Mouse (Mus musculus): ENCODE measurements around the gene Cdk19. TPM values are rescaled to one million over a fixed set of nuclear protein-coding genes. Genes with fewer than 3 reads are reported as not detected.
A peak's percentile ranks its signal among the peaks of the same experiment; 100 is the strongest.

Gene Cdk19
- polyA plus RNA-seq, 1 experiment: 21.5 TPM

DNA sequence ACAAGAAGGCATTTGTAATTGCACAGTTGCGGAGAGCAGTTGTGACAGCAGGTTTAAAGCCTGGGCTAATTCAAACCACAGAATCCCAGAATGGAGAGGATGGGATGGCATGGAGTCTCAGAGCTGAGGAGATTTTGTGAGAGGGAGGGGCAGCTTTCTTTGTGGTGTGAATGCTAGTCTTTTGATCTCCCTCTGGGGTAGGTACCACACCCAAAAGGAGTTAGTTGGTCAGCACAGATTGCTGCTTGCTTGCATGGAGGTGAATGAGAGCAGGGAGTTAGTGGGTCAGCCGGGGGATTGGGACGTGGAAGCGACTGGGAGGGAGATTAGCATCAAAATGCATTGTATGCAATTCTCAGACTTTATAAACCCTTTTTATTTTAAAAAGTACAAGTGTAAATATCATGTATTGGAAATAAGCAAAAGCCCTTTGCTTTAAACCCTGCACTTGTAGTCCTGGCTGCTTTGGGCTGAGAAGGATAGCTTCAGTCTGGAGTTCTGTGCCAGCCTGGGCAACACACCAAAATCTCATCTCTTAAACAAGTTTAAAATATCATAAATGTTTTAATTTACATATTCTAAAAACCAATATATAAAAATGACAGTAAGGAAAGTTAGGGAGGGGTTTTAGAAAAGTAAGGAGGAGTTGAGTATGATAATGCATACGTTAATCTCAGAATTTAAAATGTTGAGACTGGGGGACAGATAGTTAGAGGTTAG is 25.4 kb downstream of the Cdk19 start:
- DNase-seq: no peak
- TF ChIP-seq CTCF (IDR thresholded peaks at IDR 0.05; ENCODE audit: insufficient read depth, low read length) (no peak), POLR2A (IDR thresholded peaks at IDR 0.05; ENCODE audit: borderline replicate concordance, extremely low read depth, low read depth, low read length) (no peak)
- H3K4me3 ChIP-seq (replicated peaks; ENCODE audit: extremely low read depth, low read depth, low read length): no peak overlapping the region
- H3K4me1 ChIP-seq (ENCODE audit: control insufficient read depth, insufficient read depth, low read length): peaks cover 4% of the 10 kb centered on the region; the same call in 1 of the 2 replicates
- 88% methylated on average over 5 of the region's 5 CpGs for WGBS

DNA sequence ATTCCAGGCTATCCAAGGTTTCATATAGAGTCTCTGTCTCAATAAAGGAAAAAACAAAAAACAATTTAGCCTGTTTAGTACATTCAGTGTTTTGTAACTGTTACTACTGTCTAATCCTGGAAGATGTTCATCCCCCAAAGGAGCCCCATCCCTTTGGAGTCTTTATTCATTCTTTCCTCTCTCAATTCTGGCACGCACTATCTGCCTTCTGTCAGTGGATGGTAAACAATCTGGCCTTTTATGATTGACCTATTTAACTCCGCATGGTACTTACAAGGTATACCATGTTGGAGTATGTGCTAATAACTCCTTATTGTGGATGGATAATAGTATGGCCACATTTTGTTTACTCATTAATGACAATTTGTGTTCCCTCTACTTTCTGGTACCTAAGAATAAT is 26.6 kb downstream of the Cdk19 start:
- TF ChIP-seq CTCF (IDR thresholded peaks at IDR 0.05; ENCODE audit: insufficient read depth, low read length) (no peak), POLR2A (IDR thresholded peaks at IDR 0.05; ENCODE audit: borderline replicate concordance, extremely low read depth, low read depth, low read length) (no peak)
- Histone ChIP-seq H3K4me1 (ENCODE audit: control insufficient read depth, insufficient read depth, low read length) (peaks cover 4% of the 10 kb centered on the region; the same call in 1 of the 2 replicates), H3K4me3 (replicated peaks; ENCODE audit: extremely low read depth, low read depth, low read length) (no peak overlapping the region)
- WGBS: 87% methylated on average over 2 of the region's 2 CpGs
- DNase-seq: no peak

DNA sequence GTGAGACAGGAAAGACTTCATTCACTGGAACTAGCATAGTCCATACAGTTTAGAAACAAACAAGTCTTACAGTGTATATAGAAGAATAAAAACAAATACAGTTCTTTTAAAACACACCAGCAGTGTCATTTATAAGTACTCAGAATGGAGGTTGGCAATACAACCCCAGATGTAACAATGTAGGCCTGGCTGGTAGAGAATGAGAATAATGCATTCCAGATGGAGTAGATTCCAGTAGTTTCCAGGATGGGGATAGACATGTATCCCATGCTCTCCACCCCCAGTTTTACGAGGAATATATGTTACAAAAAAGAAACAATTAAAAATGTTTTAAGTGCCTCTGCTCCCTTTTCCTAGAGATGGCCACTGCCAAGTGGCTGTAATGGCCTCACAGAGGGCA is 29.2 kb downstream of the Cdk19 start:
- WGBS: 95% methylated on average over 1 of the region's 1 CpGs
- no peak overlapping the region for H3K4me3 ChIP-seq (replicated peaks; ENCODE audit: extremely low read depth, low read depth, low read length)
- TF ChIP-seq CTCF (IDR thresholded peaks at IDR 0.05; ENCODE audit: insufficient read depth, low read length): no peak
- no peak for TF ChIP-seq POLR2A (IDR thresholded peaks at IDR 0.05; ENCODE audit: borderline replicate concordance, extremely low read depth, low read depth, low read length)
- H3K4me1 ChIP-seq (ENCODE audit: control insufficient read depth, insufficient read depth, low read length): peaks cover 10% of the 10 kb centered on the region
- no peak for DNase-seq

DNA sequence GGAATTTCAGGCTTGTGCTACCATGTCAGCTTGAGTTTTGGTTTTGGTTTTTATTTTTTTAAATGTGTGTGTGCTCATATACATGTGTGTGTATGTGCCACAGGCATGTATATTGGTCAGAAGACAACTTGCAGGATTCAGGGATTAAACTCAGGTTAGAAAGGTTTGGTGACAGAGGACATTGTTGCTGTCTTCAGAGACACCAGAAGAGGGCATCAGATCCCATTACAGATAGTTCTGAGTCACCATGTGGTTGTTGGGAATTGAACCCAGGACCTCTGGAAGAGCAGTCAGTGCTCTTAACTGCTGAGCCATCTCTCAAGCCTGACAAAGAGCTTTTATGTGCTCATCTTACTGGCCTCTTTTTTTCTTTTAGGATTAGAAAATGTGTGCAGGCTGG is 30.8 kb downstream of the Cdk19 start:
- Histone ChIP-seq H3K4me1 (ENCODE audit: control insufficient read depth, insufficient read depth, low read length) (peaks cover 7% of the 10 kb centered on the region), H3K4me3 (replicated peaks; ENCODE audit: extremely low read depth, low read depth, low read length) (no peak overlapping the region)
- no peak for DNase-seq
- TF ChIP-seq CTCF (IDR thresholded peaks at IDR 0.05; ENCODE audit: insufficient read depth, low read length): peak; percentile 14; the same call in 1 of the 2 replicates
- no peak for TF ChIP-seq POLR2A (IDR thresholded peaks at IDR 0.05; ENCODE audit: borderline replicate concordance, extremely low read depth, low read depth, low read length)

DNA sequence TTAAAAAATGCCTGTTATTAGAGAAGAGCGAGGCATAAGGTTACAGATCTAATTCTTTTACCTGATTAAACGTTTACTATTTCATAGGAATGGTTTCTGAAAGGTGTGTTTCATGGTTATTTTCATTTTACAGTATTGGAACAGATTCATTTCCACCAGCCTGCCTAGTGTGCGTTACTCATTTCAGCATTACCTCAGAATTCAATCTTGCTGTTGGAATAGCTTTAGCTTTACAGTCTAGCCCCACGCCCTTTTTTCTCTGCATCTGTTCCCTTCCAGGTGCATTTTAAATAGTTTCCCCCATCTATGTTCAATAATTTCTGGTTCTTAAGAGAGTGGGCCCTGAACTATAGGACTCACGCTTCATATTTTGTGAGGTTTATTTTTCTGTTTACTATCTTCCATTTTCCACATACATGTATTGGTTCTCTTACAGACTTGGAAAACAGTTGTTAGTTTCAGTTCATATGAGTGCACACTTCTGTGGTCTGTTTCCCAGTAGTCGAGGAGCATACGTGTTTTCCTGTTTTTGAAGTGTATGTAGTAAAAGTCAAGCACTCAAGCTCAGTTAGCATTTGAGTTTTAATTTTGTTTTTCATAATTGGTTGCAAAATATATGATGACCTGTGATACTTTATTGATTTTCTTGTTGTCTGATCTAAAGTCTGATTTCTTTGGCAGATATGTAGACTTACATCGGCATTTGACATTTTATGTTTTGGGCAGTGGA is 32.0 kb downstream of the Cdk19 start:
- WGBS: 61% methylated on average over 8 of the region's 8 CpGs
- DNase-seq: no peak
- Histone ChIP-seq H3K4me3 (replicated peaks; ENCODE audit: extremely low read depth, low read depth, low read length) (no peak overlapping the region), H3K4me1 (ENCODE audit: control insufficient read depth, insufficient read depth, low read length) (peaks cover 7% of the 10 kb centered on the region)
- TF ChIP-seq CTCF (IDR thresholded peaks at IDR 0.05; ENCODE audit: insufficient read depth, low read length): no peak
- no peak for TF ChIP-seq POLR2A (IDR thresholded peaks at IDR 0.05; ENCODE audit: borderline replicate concordance, extremely low read depth, low read depth, low read length)

DNA sequence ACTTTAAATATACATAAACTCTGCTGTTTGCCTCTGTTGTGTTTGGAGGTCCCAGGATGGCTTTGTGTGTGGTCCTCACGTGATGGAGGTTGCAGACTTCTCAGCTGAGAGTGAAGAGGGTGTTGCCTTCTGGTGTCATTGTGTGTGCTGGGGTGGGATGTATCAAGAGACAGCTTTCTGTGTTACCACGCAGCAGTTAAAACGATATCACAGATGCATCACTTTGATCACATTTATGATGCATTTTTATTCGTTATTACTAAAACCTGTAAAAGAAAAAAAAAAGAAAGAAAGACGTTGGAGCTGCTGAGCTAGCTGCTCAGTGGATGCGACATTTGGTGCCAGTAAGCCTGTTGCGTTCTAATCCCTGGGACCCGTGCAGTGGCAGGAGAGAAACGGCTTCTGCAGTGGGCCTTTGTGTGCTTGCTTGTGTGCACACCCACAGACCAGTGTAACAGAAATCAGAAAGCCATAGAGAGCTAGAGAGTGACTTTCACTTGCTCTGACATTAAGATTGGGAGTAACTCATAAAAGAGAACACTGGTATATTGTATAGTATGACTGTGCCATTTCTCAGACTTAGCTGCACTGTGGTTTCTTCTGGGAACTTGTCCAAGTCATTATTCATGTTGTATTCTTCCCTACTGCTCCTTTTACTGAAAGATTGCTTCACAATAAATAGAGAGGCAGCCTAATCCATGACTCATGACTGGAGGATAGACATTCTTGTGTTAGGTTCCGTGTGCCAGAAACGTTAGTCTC is 32.7 kb downstream of the Cdk19 start:
- no peak for DNase-seq
- TF ChIP-seq CTCF (IDR thresholded peaks at IDR 0.05; ENCODE audit: insufficient read depth, low read length): no peak
- no peak overlapping the region for H3K4me3 ChIP-seq (replicated peaks; ENCODE audit: extremely low read depth, low read depth, low read length)
- 25% methylated on average over 11 of the region's 11 CpGs for WGBS
- peaks cover 7% of the 10 kb centered on the region for H3K4me1 ChIP-seq (ENCODE audit: control insufficient read depth, insufficient read depth, low read length)

DNA sequence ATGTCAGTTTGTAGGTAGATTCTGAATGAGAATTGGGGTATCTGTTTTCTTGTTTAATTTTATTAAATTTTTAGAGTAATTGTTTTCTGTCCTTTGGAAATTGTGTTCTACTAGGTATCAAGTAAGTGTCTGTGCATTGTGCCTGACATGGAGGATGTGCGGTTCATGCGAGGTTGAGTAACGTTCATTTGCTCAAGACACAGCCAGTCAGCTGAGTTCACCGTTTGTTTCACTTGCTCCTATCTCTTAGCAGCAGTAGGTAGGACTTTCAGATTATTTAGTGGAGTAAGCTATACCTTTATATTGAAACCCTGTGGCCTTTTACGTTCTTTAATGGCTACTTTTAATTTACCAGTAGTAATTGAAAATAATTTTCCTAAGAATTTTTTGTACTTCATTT is 34.4 kb downstream of the Cdk19 start:
- no peak for DNase-seq
- H3K4me1 ChIP-seq (ENCODE audit: control insufficient read depth, insufficient read depth, low read length): peaks cover 8% of the 10 kb centered on the region
- TF ChIP-seq CTCF (IDR thresholded peaks at IDR 0.05; ENCODE audit: insufficient read depth, low read length): no peak
- TF ChIP-seq POLR2A (IDR thresholded peaks at IDR 0.05; ENCODE audit: borderline replicate concordance, extremely low read depth, low read depth, low read length): no peak
- H3K4me3 ChIP-seq (replicated peaks; ENCODE audit: extremely low read depth, low read depth, low read length): no peak overlapping the region
- WGBS: 95% methylated on average over 5 of the region's 5 CpGs

DNA sequence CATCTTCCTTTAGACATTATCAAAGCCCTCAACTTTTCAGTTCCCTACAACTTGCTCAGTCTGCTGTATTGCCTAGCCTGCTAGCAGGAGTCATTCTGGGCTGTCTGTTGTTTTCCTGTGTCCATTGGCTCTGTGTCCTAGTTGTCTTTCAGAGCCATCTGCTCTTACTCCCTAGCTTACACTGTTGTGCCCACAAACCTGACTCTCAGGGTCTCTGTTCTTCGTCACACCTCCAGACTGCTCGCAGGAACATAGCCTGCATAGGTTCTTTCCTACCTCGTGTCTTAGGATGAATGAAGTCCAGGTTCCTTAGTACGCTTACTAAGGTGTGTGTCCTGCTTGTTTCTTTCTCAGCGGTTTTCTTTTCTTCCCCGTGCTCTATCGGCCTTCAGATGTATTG is 35.5 kb downstream of the Cdk19 start:
- no peak for DNase-seq
- no peak for TF ChIP-seq CTCF (IDR thresholded peaks at IDR 0.05; ENCODE audit: insufficient read depth, low read length)
- no peak for TF ChIP-seq POLR2A (IDR thresholded peaks at IDR 0.05; ENCODE audit: borderline replicate concordance, extremely low read depth, low read depth, low read length)
- H3K4me3 ChIP-seq (replicated peaks; ENCODE audit: extremely low read depth, low read depth, low read length): no peak overlapping the region
- WGBS: 89% methylated on average over 7 of the region's 7 CpGs
- H3K4me1 ChIP-seq (ENCODE audit: control insufficient read depth, insufficient read depth, low read length): peaks cover 9% of the 10 kb centered on the region

DNA sequence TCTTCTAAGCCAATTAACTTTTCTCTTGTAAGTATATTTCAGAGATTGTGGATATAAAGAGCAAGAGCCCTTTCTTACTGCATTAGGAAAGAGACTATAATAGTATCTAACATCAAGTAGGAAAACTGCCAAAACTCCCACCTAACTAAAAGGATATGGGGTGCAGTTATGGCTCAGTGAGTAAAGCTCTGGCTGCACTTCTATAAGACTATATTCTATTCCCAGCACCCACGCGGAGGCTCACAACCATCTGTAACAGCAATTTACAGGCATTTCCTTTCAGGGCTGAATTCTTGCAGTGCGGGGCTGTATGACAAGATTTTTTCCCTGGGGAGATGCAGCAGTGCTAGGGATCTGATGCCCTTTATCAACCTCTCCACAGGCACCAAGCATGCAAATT is 36.9 kb downstream of the Cdk19 start:
- Histone ChIP-seq H3K4me1 (ENCODE audit: control insufficient read depth, insufficient read depth, low read length) (peaks cover 9% of the 10 kb centered on the region), H3K4me3 (replicated peaks; ENCODE audit: extremely low read depth, low read depth, low read length) (no peak overlapping the region)
- TF ChIP-seq CTCF (IDR thresholded peaks at IDR 0.05; ENCODE audit: insufficient read depth, low read length) (no peak), POLR2A (IDR thresholded peaks at IDR 0.05; ENCODE audit: borderline replicate concordance, extremely low read depth, low read depth, low read length) (no peak)
- DNase-seq: no peak
- WGBS: 89% methylated on average over 3 of the region's 3 CpGs

Measured in lung, adult 2 months (tissue).